Mouse (Mus musculus) liver, embryonic 15.5 days (tissue): ENCODE results near the gene Inca1. TPM values are rescaled to one million over a fixed set of nuclear protein-coding genes. Genes with fewer than 3 reads are reported as not detected.

Experiments used
- ATAC-seq: fragments of 200-750 bp; cut with Nextera tagmentation; 2 replicates; pipeline ENCODE4 v1.8.0; 2017; ENCODE audit warnings: moderate number of reproducible peaks, mild to moderate bottlenecking, moderate library complexity; ENCODE audit not compliant: insufficient read depth
- H3K27ac ChIP-seq: fragments of 300-500 bp; sonication (generic); replicated peaks from 2 replicates; pipeline ENCODE4 v1.5.1; 2015; ENCODE audit warnings: mild to moderate bottlenecking, inconsistent platforms
- H3K27me3 ChIP-seq: fragments of 300-500 bp; sonication (generic); 2 replicates; pipeline ENCODE4 v1.6.1; 2015; ENCODE audit warnings: mild to moderate bottlenecking, inconsistent platforms
- H3K36me3 ChIP-seq: fragments of 300-500 bp; sonication (generic); replicated peaks from 2 replicates; pipeline ENCODE4 v1.6.1; 2015; ENCODE audit warnings: moderate library complexity, mild to moderate bottlenecking, inconsistent platforms
- H3K4me1 ChIP-seq: fragments of 300-500 bp; sonication (generic); replicated peaks from 2 replicates; pipeline ENCODE4 v1.6.1; 2015; ENCODE audit warnings: inconsistent platforms
- H3K4me2 ChIP-seq: fragments of 300-500 bp; sonication (generic); 2 replicates; pipeline ENCODE4 v1.6.1; 2015; ENCODE audit warnings: moderate library complexity, mild to moderate bottlenecking, inconsistent platforms
- H3K4me3 ChIP-seq: fragments of 300-500 bp; sonication (generic); replicated peaks from 2 replicates; pipeline ENCODE4 v1.5.1; 2015; ENCODE audit warnings: mild to moderate bottlenecking, inconsistent platforms
- H3K9ac ChIP-seq: fragments of 300-500 bp; sonication (generic); 2 replicates; pipeline ENCODE4 v1.6.1; 2015; ENCODE audit warnings: moderate library complexity, mild to moderate bottlenecking, inconsistent platforms
- H3K9me3 ChIP-seq: fragments of 300-500 bp; sonication (generic); replicated peaks from 2 replicates; pipeline ENCODE4 v1.6.1; 2016; ENCODE audit warnings: inconsistent platforms
- WGBS: fragments of 180-500 bp; shearing (Covaris S2); methylation state at CpG from one replicate; pipeline ENCODE4 v1.1.7; 2015; ENCODE audit warnings: mixed read lengths; ENCODE audit not compliant: insufficient replicate concordance; 5-methylcytosine and 5-hydroxymethylcytosine counted together
- microRNA-seq: library from miRNA; unstranded; fragments of <30 nt; microRNA quantifications from one replicate; pipeline ENCODE4, GENCODE M21; 2016
- polyA plus RNA-seq: library from polyadenylated mRNA; unstranded; fragments of >200 nt; fragmentation: Nextera tagmentation; extraction: Ambion mirVana; gene quantifications from 2 replicates; pipeline ENCODE4 v1.2.1, GENCODE M21; 2015

Gene Inca1
- polyA plus RNA-seq, 1 experiment from 2014 or later = 1.3 TPM

DNA sequence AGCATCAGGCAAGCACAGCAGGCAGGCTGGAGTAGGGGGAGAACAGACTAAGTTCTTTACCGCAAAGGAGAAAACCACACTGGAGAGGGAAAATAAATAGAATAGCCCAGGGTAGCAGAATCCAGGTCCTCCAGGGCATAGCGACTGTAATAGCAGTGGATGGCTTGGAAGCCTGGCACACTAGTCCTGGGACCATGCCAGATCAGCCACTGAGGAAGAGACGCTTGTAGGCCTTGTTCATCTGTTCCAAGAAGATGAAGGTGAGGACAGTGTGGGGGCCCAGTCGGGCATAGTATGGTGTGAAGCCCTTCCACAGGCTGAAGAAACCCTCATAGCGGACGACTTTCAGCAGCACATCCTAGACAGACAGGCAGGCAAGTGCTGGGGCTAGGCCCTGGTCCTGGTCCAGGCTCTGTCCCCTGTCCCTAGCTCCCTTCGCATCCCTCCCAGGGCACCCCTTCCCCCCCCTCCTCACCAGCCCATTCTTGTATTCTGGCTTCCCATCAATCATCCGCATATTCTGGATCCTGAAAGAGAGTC lies 55.3 kb downstream of the Inca1 start:
- Histone ChIP-seq H3K9me3 (no peaks in the 10 kb centered on the region), H3K4me2 (no peak overlapping the region), H3K36me3 (peaks cover 33% of the 10 kb centered on the region), H3K4me1 (peaks cover 53% of the 10 kb centered on the region), H3K27me3 (no peaks in the 10 kb centered on the region), H3K27ac (no peak overlapping the region), H3K9ac (no peak overlapping the region), H3K4me3 (no peak overlapping the region)
- ATAC-seq = no peak
- 85% methylated on average over 8 of the region's 8 CpGs for WGBS

DNA sequence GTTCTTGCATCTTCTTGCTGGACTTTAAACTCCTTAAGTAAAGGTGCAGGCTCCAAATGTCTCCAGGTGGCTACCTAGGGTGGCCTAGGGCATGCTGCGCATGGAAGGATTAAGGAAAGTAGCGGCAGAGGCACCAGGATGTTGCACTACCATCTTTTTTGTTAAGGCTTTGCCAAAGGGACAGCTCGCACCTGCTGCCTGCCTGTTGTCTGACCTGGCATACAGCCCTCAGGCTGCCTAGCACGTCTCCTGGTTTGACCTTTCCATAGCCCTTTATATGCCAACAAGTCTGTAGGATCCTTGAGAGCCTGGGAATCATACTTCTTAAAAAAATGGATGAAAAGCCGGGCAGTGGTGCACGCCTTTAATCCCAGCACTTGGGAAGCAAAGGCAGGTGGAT lies 56.9 kb downstream of the Inca1 start:
- peaks cover 53% of the 10 kb centered on the region for H3K4me1 ChIP-seq
- no peak overlapping the region for H3K4me2 ChIP-seq
- no peak overlapping the region for H3K27ac ChIP-seq
- peaks cover 22% of the 10 kb centered on the region for H3K36me3 ChIP-seq
- no peaks in the 10 kb centered on the region for H3K9me3 ChIP-seq
- H3K9ac ChIP-seq = no peak overlapping the region
- no peak for ATAC-seq
- WGBS = 66% methylated on average over 6 of the region's 6 CpGs
- no peaks in the 10 kb centered on the region for H3K27me3 ChIP-seq
- H3K4me3 ChIP-seq = no peak overlapping the region

DNA sequence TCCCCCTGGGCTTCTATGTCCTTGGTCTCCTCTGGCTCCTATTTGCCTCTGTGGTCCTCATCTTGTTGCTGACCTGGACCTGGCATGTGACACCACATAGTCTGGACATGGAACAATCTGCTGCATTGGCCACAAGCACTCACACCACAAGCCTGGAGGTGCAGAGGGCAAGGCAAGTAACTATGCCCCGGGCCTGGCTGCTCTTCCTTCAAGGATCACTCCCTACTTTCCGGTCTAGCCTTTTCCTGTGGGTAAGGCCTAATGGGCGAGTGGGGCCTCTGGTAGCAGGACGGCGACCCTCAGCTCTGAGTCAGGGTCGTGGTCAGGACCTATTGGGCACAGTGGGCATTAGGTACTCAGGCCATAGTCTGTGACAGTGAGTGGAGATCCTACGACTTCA lies 58.7 kb downstream of the Inca1 start:
- WGBS = 57% methylated on average over 7 of the region's 7 CpGs
- Histone ChIP-seq H3K36me3 (peaks cover 22% of the 10 kb centered on the region), H3K9ac (no peak overlapping the region), H3K9me3 (no peaks in the 10 kb centered on the region), H3K4me2 (no peak overlapping the region), H3K4me3 (no peak overlapping the region), H3K27me3 (no peaks in the 10 kb centered on the region), H3K27ac (no peak overlapping the region), H3K4me1 (peaks cover 62% of the 10 kb centered on the region)
- no peak for ATAC-seq

DNA sequence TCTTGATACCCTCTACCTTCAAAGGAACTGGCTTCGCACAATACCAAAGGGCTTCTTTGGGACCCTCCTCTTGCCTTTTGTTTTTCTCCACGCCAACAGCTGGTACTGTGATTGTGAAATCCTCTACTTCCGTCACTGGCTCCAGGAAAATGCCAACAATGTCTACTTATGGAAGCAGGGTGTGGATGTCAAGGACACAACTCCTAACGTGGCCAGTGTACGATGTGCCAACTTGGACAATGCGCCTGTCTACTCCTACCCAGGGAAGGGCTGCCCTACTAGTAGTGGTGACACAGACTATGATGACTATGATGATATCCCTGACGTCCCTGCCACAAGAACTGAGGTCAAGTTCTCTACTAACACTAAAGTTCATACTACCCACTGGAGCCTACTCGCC lies 60.0 kb downstream of the Inca1 start:
- Histone ChIP-seq H3K27ac (peak overlapping the region; percentile 90; the same call in 1 of the 2 replicates), H3K36me3 (peaks cover 16% of the 10 kb centered on the region), H3K27me3 (no peaks in the 10 kb centered on the region), H3K4me2 (no peak overlapping the region), H3K4me1 (peaks cover 49% of the 10 kb centered on the region), H3K9ac (no peak overlapping the region), H3K9me3 (no peaks in the 10 kb centered on the region), H3K4me3 (no peak overlapping the region)
- ATAC-seq = no peak
- WGBS = 71% methylated on average over 8 of the region's 8 CpGs

DNA sequence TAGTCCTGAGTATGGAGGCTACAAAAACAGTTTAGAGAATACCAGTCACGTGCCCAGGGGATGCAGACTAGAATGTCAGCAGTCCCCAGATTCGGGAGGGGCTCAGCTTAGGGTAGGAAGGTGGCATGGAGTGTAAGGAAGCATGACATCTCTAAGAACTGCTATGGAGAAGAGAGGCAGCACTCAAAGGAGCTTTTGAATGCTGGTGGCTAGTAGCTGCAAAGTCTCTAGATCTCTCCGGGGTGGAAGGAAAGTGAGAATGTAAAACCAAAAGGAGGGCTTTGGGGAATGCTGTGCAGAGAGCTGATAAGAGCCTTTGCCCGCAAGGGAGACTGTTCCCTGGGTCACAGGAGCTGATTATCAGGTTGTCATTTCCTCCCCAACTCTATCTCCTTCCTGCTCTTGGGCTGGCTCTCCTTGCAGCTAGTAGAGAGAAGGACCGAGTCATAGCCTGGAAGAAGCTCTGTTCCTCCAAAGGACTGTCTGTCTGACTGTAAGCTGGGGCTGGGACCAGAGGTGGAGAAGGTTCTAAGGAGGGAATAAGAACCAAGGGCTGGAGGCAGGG lies 61.2 kb downstream of the Inca1 start, which contains the start of gene Gp1ba:
Gp1ba (plus strand) TSS at position 409 of the 565 bp plus-strand sequence.
- H3K36me3 ChIP-seq = 0 out of 2 replicates have a peak, but pooled peaks cover 7% of the 10 kb centered on the region
- H3K9me3 ChIP-seq = no peaks in the 10 kb centered on the region
- H3K4me1 ChIP-seq = peaks cover 49% of the 10 kb centered on the region
- ATAC-seq = peak; percentile 88
- H3K27ac ChIP-seq = peak within 1 kb of the TSS; percentile 90
- peak within 1 kb of the TSS; percentile 27 for H3K4me3 ChIP-seq
- 6% methylated on average over 5 of the region's 5 CpGs for WGBS
- H3K27me3 ChIP-seq = no peaks in the 10 kb centered on the region
- H3K4me2 ChIP-seq = peak within 1 kb of the TSS; percentile 60
- H3K9ac ChIP-seq = peak within 1 kb of the TSS; percentile 30; the same call in 1 of the 2 replicates

Small RNAs within 50 kb of the gene (microRNA-seq; reads per million reads assigned to microRNA genes)
- gene Mir6925 = 0.76 reads per million

Other genes starting within 250 kb of the Inca1 start
- gene Med11, start 248.2 kb downstream of the Inca1 start, polyA plus RNA-seq = 13.2 and 14.4 TPM in 2 replicates
- gene Zmynd15, start 240.7 kb downstream of the Inca1 start, polyA plus RNA-seq = 0.22 and 0.26 TPM in 2 replicates
- gene Cxcl16, start 240.2 kb downstream of the Inca1 start, polyA plus RNA-seq = 2.0 and 2.2 TPM in 2 replicates
- 0.89 and 1.5 TPM in 2 replicates for gene Tm4sf5, start 194.9 kb downstream of the Inca1 start, polyA plus RNA-seq
- 0.31 and 0.43 TPM in 2 replicates for gene Vmo1, start 185.5 kb downstream of the Inca1 start, polyA plus RNA-seq
- 31.9 and 36.3 TPM in 2 replicates for gene Gltpd2, start 181.0 kb downstream of the Inca1 start, polyA plus RNA-seq
- gene Psmb6, start 174.8 kb downstream of the Inca1 start, polyA plus RNA-seq = 316 and 337 TPM in 2 replicates
- gene Gm40193, start 167.2 kb downstream of the Inca1 start, polyA plus RNA-seq = not detected in 2 replicates
- 1.8 TPM in 2 replicates for gene Pld2, start 160.1 kb downstream of the Inca1 start, polyA plus RNA-seq
- gene Mink1, start 137.3 kb downstream of the Inca1 start, polyA plus RNA-seq = 4.9 and 6.2 TPM in 2 replicates
- gene 4930544D05Rik, start 84.3 kb downstream of the Inca1 start, polyA plus RNA-seq = not detected in 2 replicates
- not detected in 2 replicates for gene Chrne, start 80.9 kb downstream of the Inca1 start, polyA plus RNA-seq
- gene Gp1ba, start 61.0 kb downstream of the Inca1 start, polyA plus RNA-seq = 2.6 and 3.0 TPM in 2 replicates
- gene Rnf167, start 52.9 kb downstream of the Inca1 start, polyA plus RNA-seq = 76.8 and 80.4 TPM in 2 replicates
- gene Slc25a11, start 52.7 kb downstream of the Inca1 start, polyA plus RNA-seq = 70.3 and 79.4 TPM in 2 replicates
- gene Pfn1, start 45.5 kb downstream of the Inca1 start, polyA plus RNA-seq = 927 and 1,040 TPM in 2 replicates
- 10.8 and 18.2 TPM in 2 replicates for gene Eno3, start 43.0 kb downstream of the Inca1 start, polyA plus RNA-seq
- 55.1 and 59.5 TPM in 2 replicates for gene Spag7, start 30.7 kb downstream of the Inca1 start, polyA plus RNA-seq
- gene Camta2, start 12.1 kb downstream of the Inca1 start, polyA plus RNA-seq = 3.3 and 3.4 TPM in 2 replicates
- gene Kif1c, start 393 bp upstream of the Inca1 start, polyA plus RNA-seq = 0.79 and 0.85 TPM in 2 replicates
- 1.4 TPM in 2 replicates for gene Zfp3, start 64.1 kb upstream of the Inca1 start, polyA plus RNA-seq
- gene Scimp, start 112.4 kb upstream of the Inca1 start, polyA plus RNA-seq = 0.47 and 0.77 TPM in 2 replicates
- 13.0 and 13.1 TPM in 2 replicates for gene Rabep1, start 144.6 kb upstream of the Inca1 start, polyA plus RNA-seq